Mouse (Mus musculus): Measurements from ENCODE around the gene Kdm4a. TPM values are rescaled to one million over a fixed set of nuclear protein-coding genes. Genes with fewer than 3 reads are reported as not detected.
A peak's percentile ranks its signal among the peaks of the same experiment; 100 is the strongest.

Kdm4a gene
- total and polyA plus RNA-seq, 2 experiments from 2014 or later = 17.8 to 30.0 TPM

GRCm38 (mm10) chr4:118178952-118179466 lies 834 bp downstream of the Kdm4a start:
- Histone ChIP-seq H3K27me3 (ENCODE audit: control insufficient read depth, insufficient read depth, low read length) (no peaks in the 10 kb centered on the region), H3K4me2 (ENCODE audit: low read depth, low read length) (peak overlapping the region; percentile 79), H3K9ac (replicated peaks; ENCODE audit: low read depth, low read length) (peak overlapping the region; percentile 77), H3K4me1 (ENCODE audit: control insufficient read depth, insufficient read depth) (peaks cover 4% of the 10 kb centered on the region), H3K4me3 (ENCODE audit: low read depth, low read length) (peak overlapping the region; percentile 74), H3K27ac (ENCODE audit: low read depth) (peak overlapping the region; percentile 95), H3K36me3 (replicated peaks; ENCODE audit: control insufficient read depth, insufficient read depth, low read length) (peaks cover 34% of the 10 kb centered on the region), H3K9me3 (replicated peaks; ENCODE audit: control insufficient read depth, low read length) (no peaks in the 10 kb centered on the region)
- WGBS = under 1% methylated on average over 12 of the region's 12 CpGs
- no peak for TF ChIP-seq CTCF (IDR thresholded peaks at IDR 0.05; ENCODE audit: low read depth)
- TF ChIP-seq EP300 (IDR thresholded peaks at IDR 0.05; ENCODE audit: low read depth) = no peak
- peak; percentile 29 for DNase-seq (ENCODE audit: low spot score)
- ATAC-seq (ENCODE audit: insufficient read depth, low read depth) = no peak

- H3K9ac ChIP-seq (replicated peaks; ENCODE audit: low read depth, low read length) = no peak overlapping the region
- ATAC-seq (ENCODE audit: insufficient read depth, low read depth) (no peak), DNase-seq (ENCODE audit: low spot score) (no peak)
- no peak overlapping the region for H3K4me2 ChIP-seq (ENCODE audit: low read depth, low read length)
- no peak overlapping the region for H3K4me3 ChIP-seq (ENCODE audit: low read depth, low read length)
- no peaks in the 10 kb centered on the region for H3K4me1 ChIP-seq (ENCODE audit: control insufficient read depth, insufficient read depth)
- no peaks in the 10 kb centered on the region for H3K27me3 ChIP-seq (ENCODE audit: control insufficient read depth, insufficient read depth, low read length)
- no peak for TF ChIP-seq CTCF (IDR thresholded peaks at IDR 0.05; ENCODE audit: low read depth)
- TF ChIP-seq EP300 (IDR thresholded peaks at IDR 0.05; ENCODE audit: low read depth) = no peak
- no peak overlapping the region for H3K27ac ChIP-seq (ENCODE audit: low read depth)
- WGBS = 93% methylated on average over 12 of the region's 12 CpGs
- H3K36me3 ChIP-seq (replicated peaks; ENCODE audit: control insufficient read depth, insufficient read depth, low read length) = peaks cover 99% of the 10 kb centered on the region
- no peaks in the 10 kb centered on the region for H3K9me3 ChIP-seq (replicated peaks; ENCODE audit: control insufficient read depth, low read length)
Observed at GRCm38 (mm10) chr4:118172461-118172860, 7.4 kb downstream of the Kdm4a start.

- no peak overlapping the region for H3K4me2 ChIP-seq (ENCODE audit: low read depth, low read length)
- H3K9me3 ChIP-seq (replicated peaks; ENCODE audit: control insufficient read depth, low read length) = no peaks in the 10 kb centered on the region
- no peak overlapping the region for H3K9ac ChIP-seq (replicated peaks; ENCODE audit: low read depth, low read length)
- H3K4me3 ChIP-seq (ENCODE audit: low read depth, low read length) = no peak overlapping the region
- no peaks in the 10 kb centered on the region for H3K27me3 ChIP-seq (ENCODE audit: control insufficient read depth, insufficient read depth, low read length)
- peaks cover 99% of the 10 kb centered on the region for H3K36me3 ChIP-seq (replicated peaks; ENCODE audit: control insufficient read depth, insufficient read depth, low read length)
- DNase-seq (ENCODE audit: low spot score) = no peak
- H3K4me1 ChIP-seq (ENCODE audit: control insufficient read depth, insufficient read depth) = no peaks in the 10 kb centered on the region
- no peak overlapping the region for H3K27ac ChIP-seq (ENCODE audit: low read depth)
- no peak for ATAC-seq (ENCODE audit: insufficient read depth, low read depth)
- 91% methylated on average over 9 of the region's 9 CpGs for WGBS
- TF ChIP-seq EP300 (IDR thresholded peaks at IDR 0.05; ENCODE audit: low read depth) = no peak
- TF ChIP-seq CTCF (IDR thresholded peaks at IDR 0.05; ENCODE audit: low read depth) = no peak
Observed at GRCm38 (mm10) chr4:118171006-118171405, 8.8 kb downstream of the Kdm4a start.

GRCm38 (mm10) chr4:118162123-118162522 lies 17.7 kb downstream of the Kdm4a start:
- 85% methylated on average over 12 of the region's 12 CpGs for WGBS
- H3K9ac ChIP-seq (replicated peaks; ENCODE audit: low read depth, low read length) = no peak overlapping the region
- no peaks in the 10 kb centered on the region; the same call in 1 of the 2 replicates for H3K9me3 ChIP-seq (replicated peaks; ENCODE audit: control insufficient read depth, low read length)
- no peaks in the 10 kb centered on the region for H3K4me1 ChIP-seq (ENCODE audit: control insufficient read depth, insufficient read depth)
- no peak for TF ChIP-seq CTCF (IDR thresholded peaks at IDR 0.05; ENCODE audit: low read depth)
- TF ChIP-seq EP300 (IDR thresholded peaks at IDR 0.05; ENCODE audit: low read depth) = no peak
- no peak overlapping the region for H3K4me2 ChIP-seq (ENCODE audit: low read depth, low read length)
- no peaks in the 10 kb centered on the region for H3K27me3 ChIP-seq (ENCODE audit: control insufficient read depth, insufficient read depth, low read length)
- ATAC-seq (ENCODE audit: insufficient read depth, low read depth) (no peak), DNase-seq (ENCODE audit: low spot score) (no peak)
- no peak overlapping the region for H3K27ac ChIP-seq (ENCODE audit: low read depth)
- H3K36me3 ChIP-seq (replicated peaks; ENCODE audit: control insufficient read depth, insufficient read depth, low read length) = peaks cover 98% of the 10 kb centered on the region
- no peak overlapping the region for H3K4me3 ChIP-seq (ENCODE audit: low read depth, low read length)

GRCm38 (mm10) chr4:118157666-118158065 lies 22.2 kb downstream of the Kdm4a start:
- Histone ChIP-seq H3K27me3 (ENCODE audit: control insufficient read depth, insufficient read depth, low read length) (no peaks in the 10 kb centered on the region), H3K27ac (ENCODE audit: low read depth) (no peak overlapping the region), H3K4me3 (ENCODE audit: low read depth, low read length) (no peak overlapping the region), H3K4me1 (ENCODE audit: control insufficient read depth, insufficient read depth) (no peaks in the 10 kb centered on the region), H3K9ac (replicated peaks; ENCODE audit: low read depth, low read length) (no peak overlapping the region), H3K9me3 (replicated peaks; ENCODE audit: control insufficient read depth, low read length) (no peaks in the 10 kb centered on the region; the same call in 1 of the 2 replicates), H3K4me2 (ENCODE audit: low read depth, low read length) (no peak overlapping the region), H3K36me3 (replicated peaks; ENCODE audit: control insufficient read depth, insufficient read depth, low read length) (peaks cover 89% of the 10 kb centered on the region)
- WGBS = 96% methylated on average over 3 of the region's 3 CpGs
- TF ChIP-seq EP300 (IDR thresholded peaks at IDR 0.05; ENCODE audit: low read depth) (no peak), CTCF (IDR thresholded peaks at IDR 0.05; ENCODE audit: low read depth) (no peak)
- DNase-seq (ENCODE audit: low spot score) = no peak
- no peak for ATAC-seq (ENCODE audit: insufficient read depth, low read depth)

- Histone ChIP-seq H3K9ac (replicated peaks; ENCODE audit: low read depth, low read length) (no peak overlapping the region), H3K4me2 (ENCODE audit: low read depth, low read length) (no peak overlapping the region), H3K9me3 (replicated peaks; ENCODE audit: control insufficient read depth, low read length) (no peaks in the 10 kb centered on the region; the same call in 1 of the 2 replicates), H3K27ac (ENCODE audit: low read depth) (no peak overlapping the region), H3K36me3 (replicated peaks; ENCODE audit: control insufficient read depth, insufficient read depth, low read length) (peaks cover 89% of the 10 kb centered on the region), H3K4me1 (ENCODE audit: control insufficient read depth, insufficient read depth) (no peaks in the 10 kb centered on the region), H3K4me3 (ENCODE audit: low read depth, low read length) (no peak overlapping the region), H3K27me3 (ENCODE audit: control insufficient read depth, insufficient read depth, low read length) (no peaks in the 10 kb centered on the region)
- DNase-seq (ENCODE audit: low spot score) = no peak
- ATAC-seq (ENCODE audit: insufficient read depth, low read depth) = no peak
- WGBS = 82% methylated on average over 15 of the region's 15 CpGs
- no peak for TF ChIP-seq EP300 (IDR thresholded peaks at IDR 0.05; ENCODE audit: low read depth)
- TF ChIP-seq CTCF (IDR thresholded peaks at IDR 0.05; ENCODE audit: low read depth) = no peak
Observed at GRCm38 (mm10) chr4:118156559-118156958, 23.3 kb downstream of the Kdm4a start.

Measured in heart, postnatal 0 days (tissue).